Mouse (Mus musculus) bone marrow, adult 2 months (tissue): ENCODE measurements around the gene Tmco4.

Source experiments
- CTCF ChIP-seq: fragments of 200-500 bp; IDR thresholded peaks from 2 replicates; pipeline ENCODE4 v1.5.1; 2011; ENCODE audit warnings: low read length, control low read depth; ENCODE audit not compliant: control insufficient read depth, insufficient read depth
- POLR2A ChIP-seq: fragments of 200-500 bp; IDR thresholded peaks from 2 replicates; pipeline ENCODE4 v1.6.1; 2011; ENCODE audit warnings: low read depth, mild to moderate bottlenecking, control low read depth, low read length, borderline replicate concordance; ENCODE audit not compliant: control insufficient read depth

GRCm38 (mm10) chr4:139005214-139005613, 32.5 kb downstream of the Tmco4 start:
- no peak for TF ChIP-seq CTCF
- no peak for TF ChIP-seq POLR2A
